33 mouse cellular contexts compared by ENCODE assay signal in the genomic region with DNA sequence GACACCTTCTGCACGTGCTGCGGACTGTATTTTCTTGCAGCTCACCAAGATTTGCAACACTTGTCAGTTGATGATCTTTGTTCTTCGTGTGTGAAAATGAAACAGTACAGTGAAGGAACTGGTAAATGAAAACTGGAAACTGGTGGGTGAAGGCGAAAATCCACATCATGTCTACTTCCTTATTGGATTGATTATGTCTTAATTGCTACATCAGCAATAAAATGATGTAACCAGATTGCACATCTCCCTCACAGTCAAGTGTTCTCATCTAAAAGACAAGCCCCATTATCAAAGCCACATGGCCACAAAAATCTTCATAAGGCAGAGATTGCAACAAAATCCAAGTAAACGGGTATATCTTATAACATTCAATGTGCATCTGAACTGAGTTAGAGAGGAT.
"Had no signal": no experiment of that assay in that cellular context is flagged by ENCODE, and none has a peak within 500 bp of the region (broad histone marks: within the 10 kb centered on the region; RNA-seq: fewer than 3 reads in every experiment).

No protein-coding gene starts in this region.

- H3K9ac ChIP-seq: limb, embryonic 12.5 days; limb, embryonic 13.5 days; limb, embryonic 15.5 days; liver, embryonic 12.5 days; liver, embryonic 13.5 days; liver, embryonic 14.5 days; liver, embryonic 15.5 days; liver, postnatal 0 days; lung, embryonic 14.5 days; lung, embryonic 15.5 days; midbrain, embryonic 12.5 days; midbrain, embryonic 13.5 days; midbrain, embryonic 15.5 days; neural tube, embryonic 12.5 days; neural tube, embryonic 13.5 days had no signal

- H3K9me3 ChIP-seq: limb, embryonic 10.5 days; limb, embryonic 12.5 days; limb, embryonic 13.5 days; limb, embryonic 15.5 days; liver, embryonic 12.5 days; liver, embryonic 13.5 days; liver, embryonic 15.5 days; lung, embryonic 15.5 days; megakaryocyte, embryonic 14.5 days; midbrain, embryonic 10.5 days; midbrain, embryonic 12.5 days; midbrain, embryonic 13.5 days; midbrain, embryonic 15.5 days; neural tube, embryonic 12.5 days; neural tube, embryonic 13.5 days had no signal

- DNase-seq: left cerebral cortex, postnatal 4 days; liver; liver, embryonic 13.5 days; liver, postnatal 0 days; lung, adult 18-20 months; lung, adult 2 months; lung, embryonic 14.5 days; lung, postnatal 10 days; lung, postnatal 14 days; lung, postnatal 36 days; lung, postnatal 4 days; midbrain, embryonic 14.5 days had no signal

- H3K4me1 ChIP-seq: limb, embryonic 10.5 days; limb, embryonic 12.5 days; limb, embryonic 13.5 days; limb, embryonic 15.5 days; liver, embryonic 12.5 days; liver, embryonic 13.5 days; liver, embryonic 15.5 days; lung, embryonic 15.5 days; megakaryocyte, embryonic 14.5 days; midbrain, embryonic 10.5 days; midbrain, embryonic 12.5 days; midbrain, embryonic 13.5 days; midbrain, embryonic 15.5 days; neural tube, embryonic 12.5 days; neural tube, embryonic 13.5 days had no signal

- ATAC-seq: liver, embryonic 12.5 days; liver, postnatal 0 days; lung, postnatal 0 days; midbrain, embryonic 13.5 days; midbrain, embryonic 15.5 days; midbrain, embryonic 16.5 days had no signal

- H3K27ac ChIP-seq: limb, embryonic 10.5 days; limb, embryonic 12.5 days; limb, embryonic 13.5 days; limb, embryonic 15.5 days; liver, embryonic 12.5 days; liver, embryonic 13.5 days; liver, embryonic 14.5 days; liver, embryonic 15.5 days; lung, embryonic 15.5 days; macrophage; midbrain, embryonic 10.5 days; midbrain, embryonic 12.5 days; midbrain, embryonic 13.5 days; midbrain, embryonic 15.5 days; neural tube, embryonic 12.5 days; neural tube, embryonic 13.5 days had no signal

- H3K27me3 ChIP-seq: limb, embryonic 12.5 days; limb, embryonic 13.5 days; limb, embryonic 15.5 days; liver, embryonic 12.5 days; liver, embryonic 13.5 days; liver, embryonic 15.5 days; lung, embryonic 15.5 days; megakaryocyte, embryonic 14.5 days; midbrain, embryonic 12.5 days; midbrain, embryonic 13.5 days; midbrain, embryonic 15.5 days; neural tube, embryonic 12.5 days; neural tube, embryonic 13.5 days had no signal

- H3K4me3 ChIP-seq: limb, embryonic 10.5 days; limb, embryonic 12.5 days; limb, embryonic 13.5 days; limb, embryonic 15.5 days; liver, embryonic 12.5 days; liver, embryonic 13.5 days; liver, embryonic 15.5 days; lung, embryonic 15.5 days; megakaryocyte, embryonic 14.5 days; midbrain, embryonic 10.5 days; midbrain, embryonic 12.5 days; midbrain, embryonic 13.5 days; midbrain, embryonic 15.5 days; myocyte; neural tube, embryonic 12.5 days; neural tube, embryonic 13.5 days had no signal

- H3K36me3 ChIP-seq: limb, embryonic 10.5 days; limb, embryonic 12.5 days; limb, embryonic 13.5 days; limb, embryonic 15.5 days; liver, embryonic 12.5 days; liver, embryonic 13.5 days; liver, embryonic 15.5 days; lung, embryonic 15.5 days; midbrain, embryonic 10.5 days; midbrain, embryonic 12.5 days; midbrain, embryonic 13.5 days; midbrain, embryonic 15.5 days; neural tube, embryonic 12.5 days; neural tube, embryonic 13.5 days had no signal

- H3K4me2 ChIP-seq: limb, embryonic 12.5 days; limb, embryonic 13.5 days; limb, embryonic 15.5 days; liver, embryonic 11.5 days; liver, embryonic 12.5 days; liver, embryonic 13.5 days; liver, embryonic 15.5 days; lung, embryonic 14.5 days; lung, embryonic 15.5 days; midbrain, embryonic 11.5 days; midbrain, embryonic 12.5 days; midbrain, embryonic 13.5 days; midbrain, embryonic 15.5 days; neural tube, embryonic 12.5 days; neural tube, embryonic 13.5 days had no signal
